Mouse (Mus musculus) cerebellum, postnatal 36 days (tissue): ENCODE measurements around the gene Gm20835.
"Not testable (repeated sequence)": the region's sequence is repeated elsewhere in the genome, so short reads cannot be mapped to it uniquely, and the experiment has no call there.

Experiments used
- DNase-seq, 2 experiments: peaks; one replicate each; pipeline ENCODE4 v3.0.0; 2021 to 2022; ENCODE audit warnings: mixed read lengths in 2 of 2

The Gm20835 gene

DNA sequence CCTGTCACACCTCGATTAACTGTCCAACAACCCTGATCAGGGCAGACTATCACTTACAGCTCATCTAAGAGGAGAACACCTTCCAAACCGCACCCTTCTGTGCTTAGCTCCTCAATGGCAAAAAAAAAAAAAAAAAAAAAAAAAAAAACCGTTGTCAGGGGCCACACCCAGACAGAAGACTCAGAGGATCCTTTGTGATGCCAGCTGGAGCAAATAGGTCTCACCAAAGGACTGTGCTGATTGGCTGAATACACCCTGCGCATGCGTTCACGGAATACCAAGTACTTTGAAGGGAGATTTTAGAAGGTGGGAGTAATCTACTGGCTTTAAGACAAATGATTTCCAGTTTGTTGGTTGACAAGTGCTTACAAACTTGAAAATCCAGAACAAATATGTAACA, at the start of gene Gm20835:
Gene Gm20835, minus strand, starts transcription at position 101 of the 400 bp plus-strand sequence.
- DNase-seq = not testable (repeated sequence)
